Mouse (Mus musculus) kidney, adult 11 months (tissue): Measurements from ENCODE around the gene 4930470P17Rik.
"Not testable (repeated sequence)": the region's sequence is repeated elsewhere in the genome, so short reads cannot be mapped to it uniquely, and the experiment has no call there.

Experiments
- DNase-seq: peaks from one replicate; pipeline ENCODE4 v3.0.0; 2022

The 4930470P17Rik gene

GRCm38 (mm10) chr2:170601917-170602316 lies at the start of gene 4930470P17Rik:
TSS of gene 4930470P17Rik (minus strand) at chr2:170602017.
- DNase-seq: no peak

DNA sequence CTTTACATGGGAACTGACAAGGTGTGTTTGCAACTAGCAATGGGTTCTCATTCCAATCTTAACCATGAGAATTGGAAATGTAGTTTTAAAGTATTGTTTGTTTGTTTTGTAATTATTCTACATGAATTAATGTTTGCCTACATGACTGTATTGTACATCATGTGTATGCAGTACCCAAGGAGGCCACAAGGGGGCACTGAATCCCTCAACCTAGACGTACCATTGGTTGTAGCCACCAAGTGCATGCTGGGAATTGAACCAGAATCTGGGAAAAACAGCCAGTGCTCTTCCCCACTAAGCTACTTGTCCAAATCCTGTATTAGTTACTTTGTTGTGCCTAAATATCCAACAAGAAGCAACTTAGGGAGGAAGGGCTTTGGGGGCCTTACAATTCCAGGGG lies 49.7 kb upstream of the 4930470P17Rik start:
- no peak for DNase-seq

DNA sequence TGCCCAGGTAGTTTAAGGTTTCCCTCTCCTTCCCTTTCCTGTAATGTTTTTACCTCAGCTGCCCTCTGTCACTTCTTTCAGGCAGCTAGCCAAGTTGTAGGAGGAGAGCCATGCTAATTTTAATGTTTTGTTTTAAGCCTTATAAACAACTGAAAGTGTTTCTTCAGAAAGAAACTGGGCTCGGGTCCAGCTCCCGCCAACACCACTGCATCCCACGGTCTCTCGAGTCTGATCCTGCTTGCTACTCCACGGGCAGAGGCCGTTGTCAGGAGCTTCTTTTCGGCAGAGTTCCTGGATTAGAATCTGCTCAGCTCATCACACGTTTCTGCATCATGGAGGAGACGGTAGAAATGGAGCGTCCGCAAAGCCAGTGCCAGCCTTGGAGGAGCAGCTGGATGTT lies 46.7 kb upstream of the 4930470P17Rik start:
- DNase-seq: no peak

DNA sequence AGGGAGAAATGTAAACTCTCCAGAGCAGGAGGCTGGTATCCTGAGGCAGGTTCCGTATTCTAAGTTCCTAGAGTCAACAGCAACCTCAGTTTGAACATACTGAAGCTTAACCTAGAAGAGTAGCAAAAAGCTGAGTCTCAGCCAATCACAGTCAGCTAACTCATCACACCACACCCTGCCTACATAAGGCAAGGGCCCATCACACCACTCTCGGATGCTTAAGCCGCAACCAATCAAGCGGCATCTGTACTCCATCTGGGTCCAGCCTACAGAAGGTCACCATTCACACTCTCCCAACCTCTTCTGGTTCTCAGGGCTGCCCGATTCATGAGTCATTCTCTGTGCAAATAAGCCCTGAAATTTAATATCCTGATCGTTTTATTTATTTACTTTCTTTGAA lies 44.4 kb upstream of the 4930470P17Rik start:
- no peak for DNase-seq

DNA sequence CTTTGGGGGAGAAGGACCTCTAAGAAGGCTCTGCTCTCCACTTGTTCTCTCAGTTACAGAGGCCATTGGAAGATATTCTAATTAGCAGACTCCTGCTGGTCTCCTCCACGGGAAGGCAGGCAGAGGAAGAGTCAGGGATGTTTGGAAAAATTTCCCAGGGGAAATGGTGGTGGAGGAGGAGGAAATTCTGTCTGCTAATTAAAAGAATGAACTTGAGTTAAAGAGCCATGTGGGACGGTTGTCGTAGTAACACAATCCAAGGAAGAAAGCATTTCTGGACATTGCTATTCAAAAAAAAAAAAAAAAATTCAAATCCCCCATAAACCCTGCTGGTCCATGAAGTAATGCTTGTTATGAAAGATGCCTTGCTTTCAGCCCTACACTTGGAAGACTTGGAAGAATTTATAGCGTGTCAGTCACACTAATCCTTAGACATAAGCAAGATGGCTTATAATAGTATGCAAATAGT lies 40.6 kb upstream of the 4930470P17Rik start:
- no peak for DNase-seq

DNA sequence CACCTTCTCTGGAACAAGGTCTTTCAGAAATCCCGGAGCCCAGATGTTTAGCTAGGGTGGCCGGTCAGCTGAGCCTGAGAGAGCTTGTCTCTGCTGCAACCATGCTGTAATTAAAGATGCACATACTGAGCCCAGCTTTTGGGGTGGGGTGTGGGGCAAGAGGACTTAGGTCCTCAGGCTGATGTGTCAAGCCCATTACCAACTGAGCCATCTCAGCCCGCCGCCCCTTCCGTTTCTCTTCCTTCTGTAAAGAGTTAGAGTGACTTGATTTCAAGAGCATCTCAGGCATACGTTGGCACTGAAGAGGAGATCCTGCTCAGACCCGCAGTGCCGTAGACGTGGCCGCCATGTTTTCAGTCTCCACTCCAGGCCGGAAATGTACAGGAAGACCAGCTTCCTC lies 38.5 kb upstream of the 4930470P17Rik start:
- no peak for DNase-seq

GRCm38 (mm10) chr2:170638746-170639145 lies 36.9 kb upstream of the 4930470P17Rik start:
- DNase-seq: no peak

GRCm38 (mm10) chr2:170632998-170633622 lies 31.3 kb upstream of the 4930470P17Rik start:
- no peak for DNase-seq

DNA sequence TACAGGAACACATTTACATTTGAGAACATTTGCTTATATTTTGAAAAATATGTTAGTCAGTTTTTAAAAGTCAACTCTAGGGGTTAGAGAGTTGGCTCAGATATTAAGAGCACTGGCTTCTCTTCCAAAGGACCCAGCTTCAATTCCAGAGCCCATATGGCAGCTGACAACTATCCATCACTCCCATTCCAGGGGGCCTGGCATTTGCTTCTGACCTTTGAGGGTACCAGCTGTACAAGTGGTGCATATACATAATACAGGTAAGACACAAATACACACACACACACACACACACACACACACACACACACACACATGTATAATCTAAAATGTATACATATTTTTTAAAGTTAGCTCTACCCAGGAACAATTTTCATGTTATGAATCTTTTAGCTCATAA lies 30.6 kb upstream of the 4930470P17Rik start:
- no peak for DNase-seq

DNA sequence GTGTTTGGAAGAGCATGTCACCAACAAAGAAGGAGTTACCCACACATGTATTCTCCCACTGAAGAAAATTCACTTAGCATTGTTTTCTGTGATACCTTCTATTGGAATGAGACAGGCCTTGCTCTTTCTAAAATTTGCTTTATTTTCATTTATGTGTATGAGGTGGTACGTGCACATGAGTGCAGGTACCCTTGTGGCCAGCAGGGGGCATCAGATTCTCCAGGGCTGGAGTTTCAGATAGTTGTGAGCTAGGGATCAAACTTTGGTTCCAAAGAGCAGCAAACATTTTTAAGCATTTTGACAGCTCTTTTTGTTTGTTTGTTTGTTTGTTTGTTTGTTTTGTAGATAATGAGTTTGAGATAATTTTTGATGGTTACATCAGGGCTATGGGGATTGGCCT lies 29.6 kb upstream of the 4930470P17Rik start:
- DNase-seq: no peak

GRCm38 (mm10) chr2:170630553-170630952 lies 28.7 kb upstream of the 4930470P17Rik start:
- no peak for DNase-seq

- not testable (repeated sequence) for DNase-seq
Observed at GRCm38 (mm10) chr2:170627991-170628390, 26.2 kb upstream of the 4930470P17Rik start.

- DNase-seq: not testable (repeated sequence)
Observed at GRCm38 (mm10) chr2:170624201-170624880, 22.5 kb upstream of the 4930470P17Rik start.

- no peak for DNase-seq
Observed at GRCm38 (mm10) chr2:170622985-170623384, 21.2 kb upstream of the 4930470P17Rik start.

DNA sequence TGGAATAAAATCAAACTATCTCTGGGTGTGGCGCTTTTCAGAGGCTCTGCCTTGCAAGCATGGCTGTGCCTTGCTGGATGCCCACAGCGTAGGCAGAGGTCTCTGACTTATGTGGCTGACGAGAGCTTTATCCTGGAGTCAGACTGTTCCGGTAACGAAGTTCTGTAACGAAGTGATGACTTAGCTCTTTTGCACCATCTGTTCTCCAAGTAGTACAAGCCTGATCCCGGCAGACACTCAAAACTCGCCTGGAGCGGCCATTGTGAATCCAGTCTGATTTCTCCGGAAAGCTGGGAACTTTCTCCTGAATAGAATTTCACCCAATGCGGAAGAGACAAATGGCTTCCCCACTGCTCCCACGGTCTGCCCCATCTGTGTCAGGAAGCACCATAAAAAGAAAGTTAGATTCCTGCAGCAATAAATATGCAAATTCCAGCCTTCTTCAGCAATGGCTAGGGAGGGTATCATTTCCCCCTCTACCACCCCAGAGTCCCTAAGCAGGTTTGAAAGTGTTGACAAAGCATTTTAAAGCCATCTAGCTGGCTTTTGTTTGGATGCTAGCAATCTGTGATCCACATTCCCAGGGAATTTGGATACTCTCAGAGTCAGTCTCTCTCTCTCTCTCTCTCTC lies 17.2 kb upstream of the 4930470P17Rik start:
- DNase-seq: no peak

- DNase-seq: not testable (repeated sequence)
Observed at GRCm38 (mm10) chr2:170611794-170612193, 10.0 kb upstream of the 4930470P17Rik start.

DNA sequence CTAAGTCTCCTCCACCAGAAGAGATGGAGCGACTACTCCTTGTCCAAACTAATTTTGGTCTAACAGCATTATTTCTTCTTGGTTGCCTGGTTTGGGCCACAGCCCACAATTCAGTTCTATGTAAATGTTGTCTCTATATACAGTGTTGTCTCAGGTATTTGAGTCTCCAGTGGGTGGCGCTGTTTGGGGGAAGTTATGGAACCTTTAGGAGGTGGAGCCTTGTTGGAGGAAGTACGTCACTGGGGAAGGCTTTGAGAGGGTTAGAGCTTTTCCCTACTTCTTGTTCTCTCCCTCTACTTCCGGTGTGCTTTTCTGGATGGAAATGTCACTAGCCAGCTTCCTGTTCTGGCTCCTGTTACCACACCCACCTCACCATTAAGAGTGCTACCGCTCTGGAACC lies 646 bp downstream of the 4930470P17Rik start:
- no peak for DNase-seq

DNA sequence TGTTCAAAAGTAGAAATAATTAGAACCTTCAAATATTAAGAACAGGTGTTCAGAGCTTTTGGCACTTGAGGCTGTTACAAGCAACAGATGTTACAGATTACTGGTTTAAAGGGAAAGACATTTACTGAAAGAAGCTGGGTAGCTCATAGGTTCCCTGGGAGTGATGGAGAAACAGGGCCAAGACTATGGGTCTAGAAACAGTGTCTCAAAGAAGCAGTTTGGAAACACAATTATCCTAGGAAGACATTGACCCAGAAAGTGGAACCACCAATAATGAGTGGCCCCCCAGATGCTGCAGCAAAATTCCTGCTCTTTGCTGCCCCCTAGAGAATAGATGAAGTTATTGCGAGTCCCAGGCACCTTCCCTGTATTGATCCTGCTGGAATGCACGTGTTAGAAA lies 4.2 kb downstream of the 4930470P17Rik start:
- DNase-seq: no peak

DNA sequence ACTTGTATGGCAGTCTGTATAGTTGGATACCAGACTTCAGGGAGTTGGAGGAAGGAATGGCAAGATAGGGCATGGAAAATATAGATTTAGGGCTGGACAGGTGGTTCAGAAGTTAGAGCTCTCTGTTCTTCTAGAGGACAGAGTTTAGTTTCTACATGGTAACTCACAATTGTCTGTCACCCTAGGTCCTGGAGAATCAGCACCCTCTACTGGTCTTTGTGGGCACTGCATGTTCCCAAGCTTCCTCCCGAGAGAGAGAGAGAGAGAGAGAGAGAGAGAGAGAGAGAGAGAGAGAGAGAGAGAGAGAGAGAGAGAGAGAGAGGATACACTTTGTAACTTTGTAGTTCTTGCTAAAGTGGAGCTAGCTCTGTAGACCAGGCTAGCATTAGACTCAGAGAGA lies 5.1 kb downstream of the 4930470P17Rik start:
- peak; percentile 37 for DNase-seq

DNA sequence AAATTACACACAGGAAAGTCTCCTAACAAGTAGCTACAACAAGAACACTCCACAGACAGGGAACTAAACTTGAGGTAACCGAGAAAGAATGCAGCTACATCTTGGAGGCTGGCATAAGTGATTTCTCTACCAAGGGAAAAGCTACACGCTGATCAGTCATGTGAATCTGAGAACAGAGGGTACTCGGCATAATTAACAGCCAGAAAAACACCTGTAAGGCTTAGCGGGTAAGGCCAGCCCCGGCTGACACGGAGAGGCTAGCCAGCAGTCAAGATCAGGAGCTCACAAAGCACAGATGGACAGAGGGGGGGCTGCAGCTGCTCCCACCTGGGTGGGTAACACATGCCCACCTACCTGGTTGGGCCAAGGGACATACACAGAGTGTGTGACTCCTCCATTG lies 9.7 kb downstream of the 4930470P17Rik start:
- peak; percentile 38 for DNase-seq

- DNase-seq: no peak
Observed at GRCm38 (mm10) chr2:170588369-170588900, 13.4 kb downstream of the 4930470P17Rik start.

- no peak for DNase-seq
Observed at GRCm38 (mm10) chr2:170584678-170585077, 17.1 kb downstream of the 4930470P17Rik start.

DNA sequence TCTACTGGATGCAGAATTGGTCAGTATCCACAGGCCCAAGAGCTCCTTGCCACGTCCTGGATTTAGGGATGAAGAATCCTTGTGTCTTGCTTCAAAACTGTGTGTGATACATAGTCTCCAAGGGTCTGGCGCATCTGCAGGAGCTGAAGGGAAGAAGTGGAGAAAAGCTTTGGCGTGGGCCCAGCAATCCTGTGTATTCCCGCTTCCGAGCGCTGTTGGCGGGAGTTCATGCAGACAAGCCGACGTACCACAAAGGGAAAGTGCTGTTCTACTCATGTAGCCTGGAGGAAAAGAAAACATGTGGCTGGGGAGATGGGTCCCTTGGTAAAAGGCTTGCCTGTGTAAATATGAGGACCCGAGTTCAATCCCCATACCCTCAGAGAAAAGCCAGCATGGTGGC lies 22.3 kb downstream of the 4930470P17Rik start:
- DNase-seq: no peak

GRCm38 (mm10) chr2:170578588-170578987 lies 23.2 kb downstream of the 4930470P17Rik start:
- DNase-seq: no peak
